15 mouse cellular contexts compared by ENCODE assay signal in genomic region chr15:92759001-92759400, GRCm38 (mm10).
"Had no signal": no experiment of that assay in that cellular context is flagged by ENCODE, and none has a peak within 500 bp of the region (broad histone marks: within the 10 kb centered on the region; RNA-seq: fewer than 3 reads in every experiment).

No protein-coding gene starts in this region.

- H3K4me1 ChIP-seq: liver, embryonic 13.5 days; liver, embryonic 15.5 days; megakaryocyte, embryonic 14.5 days; neural tube, embryonic 12.5 days had no signal

- H3K4me3 ChIP-seq: liver, embryonic 13.5 days; liver, embryonic 15.5 days; megakaryocyte, embryonic 14.5 days; midbrain, embryonic 13.5 days; neural tube, embryonic 12.5 days had no signal

- H3K9me3 ChIP-seq: liver, embryonic 13.5 days; liver, embryonic 15.5 days; midbrain, embryonic 13.5 days; neural tube, embryonic 12.5 days had no signal

- H3K36me3 ChIP-seq: liver, embryonic 13.5 days; liver, embryonic 15.5 days; midbrain, embryonic 13.5 days; neural tube, embryonic 12.5 days had no signal

- ATAC-seq: liver, postnatal 0 days; midbrain, embryonic 13.5 days had no signal

- H3K4me2 ChIP-seq: liver, embryonic 13.5 days; liver, embryonic 15.5 days; midbrain, embryonic 11.5 days; midbrain, embryonic 13.5 days; neural tube, embryonic 12.5 days had no signal

- H3K27ac ChIP-seq: liver, embryonic 13.5 days; liver, embryonic 15.5 days; macrophage; midbrain, embryonic 13.5 days; neural tube, embryonic 12.5 days had no signal

- H3K9ac ChIP-seq: liver, embryonic 13.5 days; liver, embryonic 15.5 days; liver, postnatal 0 days; midbrain, embryonic 13.5 days; neural tube, embryonic 12.5 days had no signal

- DNase-seq: liver, embryonic 13.5 days; liver, postnatal 0 days; lung, adult 2 months; lung, postnatal 10 days; lung, postnatal 36 days; right cerebral cortex, postnatal 14 days; thymus, adult 18-20 months; thymus, postnatal 14 days; thymus, postnatal 36 days had no signal

- H3K27me3 ChIP-seq: liver, embryonic 13.5 days; liver, embryonic 15.5 days; megakaryocyte, embryonic 14.5 days; midbrain, embryonic 13.5 days; neural tube, embryonic 12.5 days had no signal
